Mouse (Mus musculus) stomach, postnatal 0 days (tissue): ENCODE data around the gene Fgf11.

ENCODE experiments used
- CTCF ChIP-seq: IDR thresholded peaks from 2 replicates; pipeline ENCODE4 v1.5.1; 2016; ENCODE audit warnings: antibody characterized with exemption, low read depth, mild to moderate bottlenecking, moderate library complexity
- EP300 ChIP-seq: optimal IDR thresholded peaks from 2 replicates; pipeline ENCODE3; 2016; ENCODE audit warnings: antibody characterized with exemption

- TF ChIP-seq CTCF (no peak), EP300 (no peak)
These were observed 14.4 kb downstream of the Fgf11 start for GRCm38 (mm10) chr11:69787306-69787705.
